Mouse (Mus musculus) ES-Bruce4 (cell line): ENCODE data around the gene Maats1.

Source experiments
- CTCF ChIP-seq: IDR thresholded peaks from one replicate; pipeline ENCODE4 v1.8.1; 2011; ENCODE audit warnings: low read depth, low read length
- EP300 ChIP-seq: IDR thresholded peaks from 2 replicates; pipeline ENCODE4 v1.6.1; 2011; ENCODE audit warnings: low read depth, low read length; ENCODE audit not compliant: insufficient read depth
- POLR2A ChIP-seq: IDR thresholded peaks from one replicate; pipeline ENCODE4 v1.8.1; 2011; ENCODE audit warnings: low read length; ENCODE audit not compliant: insufficient read depth

GRCm38 (mm10) chr16:38279794-38280193 lies 62.1 kb downstream of the Maats1 start:
- TF ChIP-seq POLR2A (no peak), CTCF (no peak), EP300 (no peak)
